Mouse (Mus musculus): Measurements from ENCODE around the gene Slc30a1. TPM values are rescaled to one million over a fixed set of nuclear protein-coding genes. Genes with fewer than 3 reads are reported as not detected.

Slc30a1 gene
- total and polyA plus RNA-seq, 2 experiments = 11.3 to 22.6 TPM

DNA sequence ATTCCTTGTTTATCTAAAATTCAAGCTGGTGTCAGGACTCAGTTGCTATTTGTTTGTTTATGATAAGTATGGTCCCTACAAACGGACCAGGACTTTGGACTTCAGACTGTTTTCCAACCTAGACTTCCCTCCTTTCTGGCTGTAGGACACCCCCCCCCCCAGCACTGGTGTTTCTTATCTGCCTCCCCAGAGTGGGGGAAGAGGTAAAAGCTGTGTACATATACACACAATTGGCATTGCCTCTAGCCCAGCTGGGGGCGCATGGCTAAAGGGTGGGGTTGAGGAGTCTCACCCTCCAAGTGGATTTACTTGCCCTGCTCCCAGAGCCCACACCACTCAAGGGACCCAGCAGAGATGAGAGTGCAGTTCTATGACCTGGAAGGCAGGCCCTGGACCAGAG is 40.3 kb downstream of the Slc30a1 start:
- peaks cover 26% of the 10 kb centered on the region for H3K4me1 ChIP-seq (ENCODE audit: control insufficient read depth, insufficient read depth, low read length)
- DNase-seq (ENCODE audit: extremely low read depth, low read depth, low spot score) = peak; percentile 90
- 15% methylated on average over 2 of the region's 2 CpGs for WGBS
- H3K27me3 ChIP-seq (ENCODE audit: control insufficient read depth, insufficient read depth, low read length) = no peaks in the 10 kb centered on the region
- H3K79me2 ChIP-seq (ENCODE audit: control insufficient read depth, insufficient read depth, low read length) = no peaks in the 10 kb centered on the region
- H3K4me3 ChIP-seq (ENCODE audit: insufficient read depth, low read depth, low read length) = no peak overlapping the region
- peak overlapping the region; percentile 75 for H3K27ac ChIP-seq (replicated peaks; ENCODE audit: insufficient read depth, low read depth, low read length)
- H3K9ac ChIP-seq (ENCODE audit: low read depth, low read length) = peak overlapping the region; percentile 12; the same call in 1 of the 2 replicates
- H3K36me3 ChIP-seq (ENCODE audit: control insufficient read depth, insufficient read depth, low read length) = no peaks in the 10 kb centered on the region
- no peak for TF ChIP-seq CTCF (IDR thresholded peaks at IDR 0.05; ENCODE audit: low read depth, low read length)
- TF ChIP-seq POLR2A (IDR thresholded peaks at IDR 0.05; ENCODE audit: extremely low read depth, insufficient read depth, low read length) = no peak

DNA sequence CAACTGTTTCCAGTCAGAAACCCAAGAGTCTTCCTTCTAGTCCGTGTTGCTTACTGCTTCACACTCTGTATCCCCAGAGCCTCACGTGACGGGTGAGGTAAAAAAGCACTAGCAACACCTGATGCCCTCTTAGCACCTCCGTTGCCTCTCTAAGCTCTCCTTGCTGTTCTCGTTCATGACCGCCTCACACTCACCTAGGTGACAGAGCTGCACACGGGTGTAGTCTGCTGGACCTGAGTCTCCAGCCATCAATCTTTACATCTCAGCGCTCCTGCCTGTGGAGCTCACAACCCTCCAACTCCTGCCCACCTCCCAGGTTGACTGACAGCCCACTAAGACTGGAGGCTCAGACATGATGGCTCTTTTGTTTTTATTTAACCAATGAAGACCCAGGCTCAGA is 41.2 kb downstream of the Slc30a1 start:
- TF ChIP-seq POLR2A (IDR thresholded peaks at IDR 0.05; ENCODE audit: extremely low read depth, insufficient read depth, low read length) (no peak), CTCF (IDR thresholded peaks at IDR 0.05; ENCODE audit: low read depth, low read length) (no peak)
- H3K4me3 ChIP-seq (ENCODE audit: insufficient read depth, low read depth, low read length) = no peak overlapping the region
- no peaks in the 10 kb centered on the region for H3K79me2 ChIP-seq (ENCODE audit: control insufficient read depth, insufficient read depth, low read length)
- no peak for DNase-seq (ENCODE audit: extremely low read depth, low read depth, low spot score)
- H3K27me3 ChIP-seq (ENCODE audit: control insufficient read depth, insufficient read depth, low read length) = no peaks in the 10 kb centered on the region
- WGBS = 94% methylated on average over 8 of the region's 8 CpGs
- peaks cover 26% of the 10 kb centered on the region for H3K4me1 ChIP-seq (ENCODE audit: control insufficient read depth, insufficient read depth, low read length)
- H3K9ac ChIP-seq (ENCODE audit: low read depth, low read length) = no peak overlapping the region
- H3K27ac ChIP-seq (replicated peaks; ENCODE audit: insufficient read depth, low read depth, low read length) = no peak overlapping the region
- H3K36me3 ChIP-seq (ENCODE audit: control insufficient read depth, insufficient read depth, low read length) = no peaks in the 10 kb centered on the region

DNA sequence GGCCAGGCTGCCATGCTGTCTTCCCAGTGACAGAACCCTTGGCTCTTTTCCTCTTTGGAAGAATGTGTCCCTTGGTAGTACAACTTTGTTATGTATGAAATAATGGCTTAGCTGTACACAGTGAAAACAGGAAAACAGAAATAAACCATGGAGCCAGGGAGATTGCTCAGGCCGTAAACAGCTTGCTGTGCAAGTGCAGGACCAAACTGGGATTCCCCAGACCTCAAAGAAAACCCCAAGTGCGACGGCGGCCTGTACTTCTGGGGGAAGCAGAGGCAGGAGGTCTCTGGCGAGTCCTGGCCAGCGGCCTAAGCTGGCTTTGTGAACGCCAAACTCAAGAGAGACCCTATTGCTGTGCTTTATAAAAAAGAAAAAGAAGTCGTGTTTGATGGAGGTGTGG is 42.0 kb downstream of the Slc30a1 start:
- H3K9ac ChIP-seq (ENCODE audit: low read depth, low read length) = no peak overlapping the region
- no peaks in the 10 kb centered on the region for H3K36me3 ChIP-seq (ENCODE audit: control insufficient read depth, insufficient read depth, low read length)
- H3K4me3 ChIP-seq (ENCODE audit: insufficient read depth, low read depth, low read length) = no peak overlapping the region
- no peak for TF ChIP-seq CTCF (IDR thresholded peaks at IDR 0.05; ENCODE audit: low read depth, low read length)
- no peak for DNase-seq (ENCODE audit: extremely low read depth, low read depth, low spot score)
- 90% methylated on average over 8 of the region's 8 CpGs for WGBS
- peaks cover 26% of the 10 kb centered on the region for H3K4me1 ChIP-seq (ENCODE audit: control insufficient read depth, insufficient read depth, low read length)
- H3K79me2 ChIP-seq (ENCODE audit: control insufficient read depth, insufficient read depth, low read length) = no peaks in the 10 kb centered on the region
- H3K27ac ChIP-seq (replicated peaks; ENCODE audit: insufficient read depth, low read depth, low read length) = no peak overlapping the region
- H3K27me3 ChIP-seq (ENCODE audit: control insufficient read depth, insufficient read depth, low read length) = no peaks in the 10 kb centered on the region

DNA sequence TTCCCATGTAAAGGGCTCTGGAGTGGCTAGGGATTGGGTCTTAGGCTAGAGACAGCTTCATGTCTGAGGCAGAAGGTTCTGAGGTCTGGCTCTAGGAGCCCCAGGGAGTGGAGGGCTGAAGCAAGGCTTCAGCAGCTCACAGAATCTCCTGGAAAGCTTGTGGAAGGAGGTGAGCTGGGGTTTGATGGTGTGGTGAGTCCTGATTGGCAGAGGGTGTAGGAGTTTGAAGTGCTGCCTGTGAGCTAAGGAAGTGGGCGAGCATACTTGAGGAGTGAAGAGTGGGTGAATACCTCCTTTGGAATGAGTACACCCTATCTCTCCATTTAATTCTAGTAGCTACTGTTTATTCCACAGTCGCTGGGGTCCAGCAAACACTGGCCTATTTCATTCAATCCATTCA is 44.0 kb downstream of the Slc30a1 start:
- Histone ChIP-seq H3K79me2 (ENCODE audit: control insufficient read depth, insufficient read depth, low read length) (0 out of 2 replicates have a peak, but pooled peaks cover under 1% of the 10 kb centered on the region), H3K9ac (ENCODE audit: low read depth, low read length) (no peak overlapping the region), H3K27me3 (ENCODE audit: control insufficient read depth, insufficient read depth, low read length) (no peaks in the 10 kb centered on the region), H3K36me3 (ENCODE audit: control insufficient read depth, insufficient read depth, low read length) (no peaks in the 10 kb centered on the region), H3K4me3 (ENCODE audit: insufficient read depth, low read depth, low read length) (no peak overlapping the region), H3K4me1 (ENCODE audit: control insufficient read depth, insufficient read depth, low read length) (peaks cover 26% of the 10 kb centered on the region), H3K27ac (replicated peaks; ENCODE audit: insufficient read depth, low read depth, low read length) (no peak overlapping the region)
- TF ChIP-seq CTCF (IDR thresholded peaks at IDR 0.05; ENCODE audit: low read depth, low read length) (no peak), POLR2A (IDR thresholded peaks at IDR 0.05; ENCODE audit: extremely low read depth, insufficient read depth, low read length) (no peak)
- no peak for DNase-seq (ENCODE audit: extremely low read depth, low read depth, low spot score)
- WGBS = 74% methylated on average over 2 of the region's 2 CpGs

DNA sequence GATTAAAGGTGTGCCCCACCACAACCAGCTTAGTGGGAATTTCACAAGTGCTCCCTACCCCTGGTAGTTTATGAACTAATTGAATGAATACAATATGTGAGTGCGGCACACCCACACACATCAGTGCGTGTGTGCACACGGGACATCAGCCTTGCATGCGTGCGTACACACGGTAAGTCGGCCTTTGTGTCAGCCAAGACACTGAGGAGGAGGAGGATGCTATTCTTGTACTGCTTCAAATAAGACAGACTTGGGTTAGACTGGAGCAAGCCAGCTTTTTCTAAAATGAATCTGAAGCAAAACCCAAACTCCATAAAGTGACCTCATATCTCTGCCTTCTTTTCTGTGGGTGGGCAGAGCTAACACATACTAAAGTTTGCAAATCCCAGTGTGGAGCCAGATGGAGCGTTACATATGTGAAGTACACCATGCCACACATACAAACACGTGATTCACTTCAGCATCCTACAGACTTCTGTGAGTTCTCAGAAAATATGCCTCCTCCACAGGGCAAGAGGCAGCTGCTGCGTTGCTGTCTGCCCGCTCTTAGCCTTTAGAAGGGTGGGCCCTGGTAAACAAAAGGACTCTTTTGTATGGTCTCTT is 46.3 kb downstream of the Slc30a1 start:
- TF ChIP-seq POLR2A (IDR thresholded peaks at IDR 0.05; ENCODE audit: extremely low read depth, insufficient read depth, low read length) (no peak), CTCF (IDR thresholded peaks at IDR 0.05; ENCODE audit: low read depth, low read length) (no peak)

DNA sequence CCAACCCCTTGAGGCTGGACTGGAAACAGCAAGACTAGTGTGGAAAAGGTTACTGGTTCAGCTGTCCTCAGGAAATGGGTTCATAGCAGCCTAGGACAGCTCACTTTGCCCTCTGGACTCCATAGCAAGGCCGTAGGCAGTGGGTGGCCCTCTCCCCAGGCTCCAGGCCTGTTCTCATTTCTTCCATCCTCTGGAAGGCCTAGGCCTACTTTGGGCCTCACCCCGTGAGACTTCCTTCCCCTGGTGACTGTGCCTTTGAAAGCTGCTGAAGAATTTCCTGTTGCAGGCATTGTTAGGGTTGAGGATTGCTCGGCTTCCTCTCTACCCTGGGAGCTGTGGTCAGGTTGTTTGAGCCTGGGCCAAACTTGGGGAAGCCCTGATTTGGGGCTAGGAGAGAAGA is 48.5 kb downstream of the Slc30a1 start:
- peaks cover 22% of the 10 kb centered on the region for H3K4me1 ChIP-seq (ENCODE audit: control insufficient read depth, insufficient read depth, low read length)
- WGBS = 40% methylated on average over 3 of the region's 3 CpGs
- no peak for TF ChIP-seq POLR2A (IDR thresholded peaks at IDR 0.05; ENCODE audit: extremely low read depth, insufficient read depth, low read length)
- TF ChIP-seq CTCF (IDR thresholded peaks at IDR 0.05; ENCODE audit: low read depth, low read length) = no peak
- DNase-seq (ENCODE audit: extremely low read depth, low read depth, low spot score) = peak; percentile 68
- H3K4me3 ChIP-seq (ENCODE audit: insufficient read depth, low read depth, low read length) = no peak overlapping the region
- no peak overlapping the region for H3K9ac ChIP-seq (ENCODE audit: low read depth, low read length)
- H3K27ac ChIP-seq (replicated peaks; ENCODE audit: insufficient read depth, low read depth, low read length) = peak overlapping the region; percentile 97
- H3K79me2 ChIP-seq (ENCODE audit: control insufficient read depth, insufficient read depth, low read length) = peaks cover 6% of the 10 kb centered on the region; the same call in 1 of the 2 replicates
- no peaks in the 10 kb centered on the region for H3K36me3 ChIP-seq (ENCODE audit: control insufficient read depth, insufficient read depth, low read length)
- H3K27me3 ChIP-seq (ENCODE audit: control insufficient read depth, insufficient read depth, low read length) = no peaks in the 10 kb centered on the region

More for the DNA sequence above, 46.3 kb downstream of the Slc30a1 start:
- H3K27me3 ChIP-seq (ENCODE audit: control insufficient read depth, insufficient read depth, low read length) = no peaks in the 10 kb centered on the region
- no peak for DNase-seq (ENCODE audit: extremely low read depth, low read depth, low spot score)
- no peaks in the 10 kb centered on the region for H3K36me3 ChIP-seq (ENCODE audit: control insufficient read depth, insufficient read depth, low read length)
- no peak overlapping the region for H3K4me3 ChIP-seq (ENCODE audit: insufficient read depth, low read depth, low read length)
- no peak overlapping the region for H3K27ac ChIP-seq (replicated peaks; ENCODE audit: insufficient read depth, low read depth, low read length)
- H3K79me2 ChIP-seq (ENCODE audit: control insufficient read depth, insufficient read depth, low read length) = peaks cover 3% of the 10 kb centered on the region; the same call in 1 of the 2 replicates
- H3K4me1 ChIP-seq (ENCODE audit: control insufficient read depth, insufficient read depth, low read length) = peaks cover 19% of the 10 kb centered on the region
- no peak overlapping the region for H3K9ac ChIP-seq (ENCODE audit: low read depth, low read length)
- WGBS = 96% methylated on average over 11 of the region's 11 CpGs
